Mouse (Mus musculus) cerebellum, adult 2 months (tissue): Measurements from ENCODE around the gene Cacna1s.

Experiments used
- CTCF ChIP-seq: fragments of 200-500 bp; IDR thresholded peaks from 2 replicates; pipeline ENCODE4 v1.5.1; 2011; ENCODE audit warnings: low read depth, mild to moderate bottlenecking, control low read depth, low read length, moderate library complexity, borderline replicate concordance; ENCODE audit not compliant: insufficient read depth
- POLR2A ChIP-seq: fragments of 200-500 bp; IDR thresholded peaks from 2 replicates; pipeline ENCODE4 v1.6.1; 2011; ENCODE audit warnings: low read length, control low read depth, borderline replicate concordance; ENCODE audit not compliant: insufficient read depth

GRCm38 (mm10) chr1:136038746-136039538 lies 13.6 kb upstream of the Cacna1s start:
- TF ChIP-seq CTCF (no peak), POLR2A (no peak)
